Mouse (Mus musculus) inflammation-experienced regulatory T-cells, adult 16 weeks (primary cell): ENCODE measurements around the gene Fuk. TPM values are rescaled to one million over a fixed set of nuclear protein-coding genes. Genes with fewer than 3 reads are reported as not detected.

Source experiments
- polyA plus RNA-seq: library from polyadenylated mRNA; unstranded; fragments of 100-300 nt; shearing (Covaris generic); gene quantifications from one replicate; pipeline ENCODE4 v1.2.1, GENCODE M21; 2017

Gene Fuk
- 12.0 TPM for polyA plus RNA-seq

DNA sequence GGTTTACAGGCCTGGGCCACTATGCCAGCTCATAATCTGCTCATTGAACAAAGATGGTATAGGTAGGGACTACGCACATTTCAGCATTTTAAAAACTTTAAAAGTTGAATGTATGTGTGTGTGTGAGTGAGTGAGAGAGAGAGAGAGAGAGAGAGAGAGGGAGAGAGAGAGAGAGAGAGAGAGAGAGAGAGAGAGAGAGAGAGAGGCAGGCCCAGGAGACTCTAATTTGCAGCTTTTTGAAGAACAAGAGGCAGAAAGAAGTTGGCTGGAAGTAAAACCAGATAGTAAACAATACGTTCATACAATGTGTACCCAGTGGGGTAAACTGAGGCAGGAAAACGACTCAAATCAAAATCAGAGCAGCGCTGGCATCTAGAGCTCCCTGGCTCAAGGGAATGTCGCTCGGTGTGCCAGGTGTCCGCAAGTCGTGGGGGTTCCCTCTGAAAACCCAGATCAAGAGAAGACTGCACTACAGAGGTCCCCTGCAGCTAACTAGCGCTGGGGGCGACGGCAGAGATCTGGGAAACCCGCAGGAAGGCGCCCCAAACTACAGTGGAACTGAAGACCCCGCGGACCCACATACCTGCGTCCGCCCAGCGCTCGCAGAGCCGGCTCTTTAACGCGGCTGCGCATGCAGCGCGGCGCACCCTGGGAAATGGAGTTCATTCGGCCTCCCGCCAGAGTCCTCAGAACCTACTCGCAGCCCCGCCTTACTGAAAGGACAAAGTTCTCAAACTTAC, at the start of gene Fuk:
Gene Fuk, minus strand, starts transcription at position 650 of the 740 bp plus-strand sequence.

GRCm38 (mm10) chr8:110919341-110920031, 17.2 kb upstream of the Fuk start, which contains the start of gene St3gal2:
Gene St3gal2, plus strand, starts transcription at chr8:110919922.

GRCm38 (mm10) chr8:110846405-110847170, 55.7 kb downstream of the Fuk start, which contains the start of the genes Cog4 and Sf3b3:
Gene Cog4, plus strand, starts transcription at chr8:110846600.
Gene Sf3b3, minus strand, starts transcription at chr8:110846787.

Other genes starting within 250 kb of the Fuk start
- not detected for gene Mtss1l, start 181.0 kb downstream of the Fuk start, polyA plus RNA-seq
- not detected for gene Il34, start 96.6 kb downstream of the Fuk start, polyA plus RNA-seq
- gene Cog4, start 55.9 kb downstream of the Fuk start, polyA plus RNA-seq = 88.0 TPM
- gene Sf3b3, start 55.7 kb downstream of the Fuk start, polyA plus RNA-seq = 236 TPM
- 7.4 TPM for gene St3gal2, start 17.4 kb upstream of the Fuk start, polyA plus RNA-seq
- gene Ddx19a, start 95.3 kb upstream of the Fuk start, polyA plus RNA-seq = 21.0 TPM
- gene Ddx19b, start 129.3 kb upstream of the Fuk start, polyA plus RNA-seq = 19.4 TPM
- 60.9 TPM for gene Aars, start 130.7 kb upstream of the Fuk start, polyA plus RNA-seq
- not detected for gene Exosc6, start 153.9 kb upstream of the Fuk start, polyA plus RNA-seq
- gene Clec18a, start 189.9 kb upstream of the Fuk start, polyA plus RNA-seq = not detected
- 17.6 TPM for gene Pdpr, start 192.1 kb upstream of the Fuk start, polyA plus RNA-seq